Mouse (Mus musculus) liver, postnatal 0 days (tissue): ENCODE data around the gene Mcam. TPM values are rescaled to one million over a fixed set of nuclear protein-coding genes. Genes with fewer than 3 reads are reported as not detected.

Experiments
- ATAC-seq: fragments of 200-750 bp; cut with Nextera tagmentation; 2 replicates; pipeline ENCODE4 v1.8.0; 2017; ENCODE audit warnings: mild to moderate bottlenecking, moderate library complexity
- DNase-seq: peaks from one replicate; pipeline ENCODE4 v3.0.0-alpha.2; 2016
- H3K27ac ChIP-seq: fragments of 300-500 bp; sonication (generic); 2 replicates; pipeline ENCODE4 v1.5.1; 2014; ENCODE audit warnings: antibody characterized with exemption, moderate library complexity, mild to moderate bottlenecking, low read depth
- H3K27me3 ChIP-seq: fragments of 300-500 bp; sonication (generic); 2 replicates; pipeline ENCODE4 v1.6.1; 2014; ENCODE audit warnings: low read length, control low read depth, mixed read lengths; ENCODE audit not compliant: insufficient read depth
- H3K36me3 ChIP-seq: fragments of 300-500 bp; sonication (generic); replicated peaks from 2 replicates; pipeline ENCODE4 v1.6.1; 2014; ENCODE audit warnings: mild to moderate bottlenecking, control low read depth, low read length, moderate library complexity, mixed read lengths; ENCODE audit not compliant: insufficient read depth
- H3K4me1 ChIP-seq: fragments of 300-500 bp; sonication (generic); 2 replicates; pipeline ENCODE4 v1.6.1; 2014; ENCODE audit warnings: antibody characterized with exemption, mild to moderate bottlenecking, control low read depth; ENCODE audit not compliant: insufficient read depth
- H3K4me2 ChIP-seq: fragments of 300-500 bp; sonication (generic); 2 replicates; pipeline ENCODE4 v1.6.1; 2014; ENCODE audit warnings: low read depth, mild to moderate bottlenecking, low read length, moderate library complexity, mixed read lengths
- H3K4me3 ChIP-seq: fragments of 300-500 bp; sonication (generic); 2 replicates; pipeline ENCODE4 v1.5.1; 2014; ENCODE audit warnings: low read depth, low read length
- H3K9ac ChIP-seq: fragments of 300-500 bp; sonication (generic); replicated peaks from 2 replicates; pipeline ENCODE4 v1.6.1; 2014; ENCODE audit warnings: mild to moderate bottlenecking, moderate library complexity
- H3K9me3 ChIP-seq: fragments of 300-500 bp; sonication (generic); 2 replicates; pipeline ENCODE4 v1.6.1; 2016; ENCODE audit warnings: mild to moderate bottlenecking, control low read depth, low read length, mixed read lengths
- CTCF ChIP-seq: sonication (generic); IDR thresholded peaks from 2 replicates; pipeline ENCODE4 v1.5.1; 2016; ENCODE audit warnings: antibody characterized with exemption, low read depth
- EP300 ChIP-seq: IDR thresholded peaks from 2 replicates; pipeline ENCODE4 v1.6.1; 2016; ENCODE audit warnings: antibody characterized with exemption, low read depth, mild to moderate bottlenecking
- WGBS: fragments of 180-500 bp; shearing (Covaris S2); extraction: QIAGEN DNeasy Blood & Tissue Kit; methylation state at CpG from one replicate; pipeline ENCODE4 v1.1.7; 2014; ENCODE audit not compliant: insufficient replicate concordance; 5-methylcytosine and 5-hydroxymethylcytosine counted together
- polyA plus RNA-seq: library from polyadenylated mRNA; unstranded; fragments of >200 nt; fragmentation: Nextera tagmentation; extraction: Ambion mirVana; gene quantifications from 2 replicates; pipeline ENCODE4 v1.2.1, GENCODE M21; 2015

Mcam gene
- polyA plus RNA-seq, 1 experiment from 2014 or later: 4.5 TPM

DNA sequence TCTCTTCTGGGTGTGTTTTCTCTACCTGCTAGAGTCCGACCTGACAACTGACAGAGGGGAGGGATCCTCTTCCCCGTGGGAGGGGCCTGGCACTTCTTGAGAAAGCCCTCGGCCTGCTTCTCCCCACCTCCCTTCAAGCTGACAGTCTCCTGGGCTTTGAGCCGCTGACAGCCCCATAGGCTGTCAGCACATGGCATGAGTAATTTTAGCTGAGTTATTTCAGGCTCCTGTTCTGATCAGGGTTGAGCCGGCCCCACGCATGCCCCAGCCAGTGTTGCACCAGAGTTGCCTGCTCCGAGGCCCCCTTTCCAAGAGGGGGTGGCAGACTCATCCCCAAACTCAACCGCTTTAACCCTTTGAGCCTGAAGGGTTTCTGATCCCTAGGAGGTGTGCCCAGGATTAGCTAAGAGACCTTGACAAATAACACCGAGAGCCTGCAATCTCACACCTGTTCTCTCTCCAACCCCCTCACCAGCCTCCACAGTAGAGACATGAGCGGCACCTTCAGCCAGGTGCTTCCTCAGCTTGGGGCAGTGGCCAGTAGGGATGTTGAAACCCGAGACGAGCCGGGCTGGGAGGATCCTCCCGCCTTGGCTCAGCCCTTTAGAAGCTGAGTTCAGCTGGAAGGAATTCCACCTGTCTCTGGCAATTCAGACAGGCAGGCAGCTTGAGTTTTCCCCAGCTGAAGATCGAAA is 46.4 kb upstream of the Mcam start:
- H3K36me3 ChIP-seq: no peaks in the 10 kb centered on the region; the same call in 1 of the 2 replicates
- no peak overlapping the region for H3K4me3 ChIP-seq
- TF ChIP-seq EP300 (no peak), CTCF (no peak)
- DNase-seq: no peak
- peaks cover 14% of the 10 kb centered on the region; the same call in 1 of the 2 replicates for H3K27me3 ChIP-seq
- H3K9me3 ChIP-seq: no peaks in the 10 kb centered on the region
- H3K27ac ChIP-seq: no peak overlapping the region
- peak overlapping the region; percentile 32; the same call in 1 of the 2 replicates for H3K4me2 ChIP-seq
- no peak overlapping the region for H3K9ac ChIP-seq
- H3K4me1 ChIP-seq: peaks cover 47% of the 10 kb centered on the region
- WGBS: 25% methylated on average over 15 of the region's 15 CpGs
- no peak for ATAC-seq

DNA sequence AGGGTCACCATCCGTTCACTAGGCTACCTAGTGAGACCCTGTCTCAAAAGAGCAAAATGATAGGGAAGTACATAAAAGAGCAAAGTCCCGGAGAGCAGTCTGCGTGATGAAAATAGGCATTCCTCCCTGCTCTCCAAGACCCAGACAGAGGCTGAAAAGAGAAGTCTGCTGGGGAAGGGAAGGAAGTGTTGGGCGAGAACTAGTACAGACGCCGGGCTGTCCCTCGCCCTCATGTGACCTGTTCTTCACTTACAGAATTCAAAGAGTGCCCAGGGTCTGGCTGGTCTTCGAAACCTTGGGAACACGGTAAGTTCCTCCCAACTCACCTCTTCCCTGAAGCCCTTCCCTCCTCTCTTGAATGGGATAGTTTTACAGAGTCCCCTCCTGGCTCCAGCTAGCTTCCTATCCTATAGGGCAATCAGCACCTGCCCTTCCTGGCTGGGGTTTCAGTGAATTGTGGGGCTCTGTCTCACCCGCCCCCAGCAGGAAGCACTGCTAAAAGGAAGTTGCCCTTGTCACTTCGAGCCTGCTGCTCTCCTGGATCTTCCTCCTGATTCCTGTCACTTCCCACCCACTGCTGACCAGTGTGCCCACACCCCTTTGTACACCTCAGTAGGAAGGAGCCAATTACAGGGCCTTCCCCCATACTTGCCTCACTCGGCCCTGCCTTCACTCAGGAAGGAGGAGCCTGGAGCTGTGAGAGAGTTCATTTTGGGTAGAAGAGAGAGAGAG is 45.2 kb upstream of the Mcam start:
- DNase-seq (peak; percentile 38), ATAC-seq (peak; percentile 11; the same call in 1 of the 2 replicates)
- Histone ChIP-seq H3K27me3 (peaks cover 8% of the 10 kb centered on the region; the same call in 1 of the 2 replicates), H3K4me1 (peaks cover 39% of the 10 kb centered on the region), H3K9me3 (no peaks in the 10 kb centered on the region), H3K27ac (peak overlapping the region; percentile 63), H3K36me3 (no peaks in the 10 kb centered on the region; the same call in 1 of the 2 replicates), H3K4me2 (peak overlapping the region; percentile 33), H3K4me3 (no peak overlapping the region), H3K9ac (no peak overlapping the region)
- no peak for TF ChIP-seq EP300
- TF ChIP-seq CTCF: no peak
- WGBS: 35% methylated on average over 12 of the region's 12 CpGs

GRCm38 (mm10) chr9:44093612-44094503 is 40.4 kb upstream of the Mcam start:
- Histone ChIP-seq H3K27ac (no peak overlapping the region), H3K4me2 (no peak overlapping the region), H3K4me3 (no peak overlapping the region), H3K9me3 (no peaks in the 10 kb centered on the region), H3K36me3 (no peaks in the 10 kb centered on the region; the same call in 1 of the 2 replicates), H3K4me1 (peaks cover 3% of the 10 kb centered on the region; the same call in 1 of the 2 replicates), H3K9ac (no peak overlapping the region), H3K27me3 (no peaks in the 10 kb centered on the region)
- peak; percentile 78 for DNase-seq
- TF ChIP-seq CTCF (peak; percentile 82), EP300 (no peak)
- 46% methylated on average over 24 of the region's 24 CpGs for WGBS
- ATAC-seq: peak; percentile 50; the same call in 1 of the 2 replicates

DNA sequence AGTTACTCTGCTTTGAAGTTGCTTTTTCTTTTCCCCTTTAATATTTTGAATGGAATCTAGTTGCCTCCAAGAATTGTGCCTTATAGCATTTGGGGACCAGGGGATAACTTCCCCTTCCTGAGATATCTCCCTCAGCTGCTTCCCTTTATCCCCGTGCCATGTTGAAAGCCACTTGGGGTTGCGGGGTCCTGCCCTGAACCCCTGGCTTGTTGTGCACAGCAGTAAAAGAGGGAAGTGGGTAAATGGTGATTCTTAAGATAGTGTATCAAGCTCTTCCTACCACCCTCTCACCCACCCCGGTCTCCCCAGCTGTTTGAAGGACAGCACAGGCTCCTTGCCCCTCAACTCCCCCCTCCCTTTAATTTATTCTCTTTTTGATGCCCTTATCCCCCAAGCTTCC is 39.5 kb upstream of the Mcam start:
- Histone ChIP-seq H3K4me2 (no peak overlapping the region), H3K9me3 (no peaks in the 10 kb centered on the region), H3K27me3 (no peaks in the 10 kb centered on the region), H3K27ac (no peak overlapping the region), H3K4me1 (peaks cover 3% of the 10 kb centered on the region; the same call in 1 of the 2 replicates), H3K9ac (no peak overlapping the region), H3K36me3 (no peaks in the 10 kb centered on the region; the same call in 1 of the 2 replicates), H3K4me3 (no peak overlapping the region)
- 39% methylated on average over 3 of the region's 3 CpGs for WGBS
- TF ChIP-seq EP300: no peak
- ATAC-seq (no peak), DNase-seq (no peak)

- no peaks in the 10 kb centered on the region for H3K9me3 ChIP-seq
- no peak overlapping the region for H3K9ac ChIP-seq
- no peak overlapping the region for H3K27ac ChIP-seq
- H3K4me1 ChIP-seq: peaks cover 3% of the 10 kb centered on the region; the same call in 1 of the 2 replicates
- H3K4me3 ChIP-seq: no peak overlapping the region
- ATAC-seq (no peak), DNase-seq (no peak)
- 81% methylated on average over 9 of the region's 9 CpGs for WGBS
- H3K36me3 ChIP-seq: no peaks in the 10 kb centered on the region; the same call in 1 of the 2 replicates
- H3K27me3 ChIP-seq: no peaks in the 10 kb centered on the region
- TF ChIP-seq CTCF (no peak), EP300 (no peak)
- no peak overlapping the region for H3K4me2 ChIP-seq
Measured at GRCm38 (mm10) chr9:44095781-44096180, 38.5 kb upstream of the Mcam start.
